Mouse (Mus musculus): Measurements from ENCODE around the gene Slc7a15. TPM values are rescaled to one million over a fixed set of nuclear protein-coding genes. Genes with fewer than 3 reads are reported as not detected.

Slc7a15 gene
- polyA plus RNA-seq, 1 experiment, result 0.06 TPM

DNA sequence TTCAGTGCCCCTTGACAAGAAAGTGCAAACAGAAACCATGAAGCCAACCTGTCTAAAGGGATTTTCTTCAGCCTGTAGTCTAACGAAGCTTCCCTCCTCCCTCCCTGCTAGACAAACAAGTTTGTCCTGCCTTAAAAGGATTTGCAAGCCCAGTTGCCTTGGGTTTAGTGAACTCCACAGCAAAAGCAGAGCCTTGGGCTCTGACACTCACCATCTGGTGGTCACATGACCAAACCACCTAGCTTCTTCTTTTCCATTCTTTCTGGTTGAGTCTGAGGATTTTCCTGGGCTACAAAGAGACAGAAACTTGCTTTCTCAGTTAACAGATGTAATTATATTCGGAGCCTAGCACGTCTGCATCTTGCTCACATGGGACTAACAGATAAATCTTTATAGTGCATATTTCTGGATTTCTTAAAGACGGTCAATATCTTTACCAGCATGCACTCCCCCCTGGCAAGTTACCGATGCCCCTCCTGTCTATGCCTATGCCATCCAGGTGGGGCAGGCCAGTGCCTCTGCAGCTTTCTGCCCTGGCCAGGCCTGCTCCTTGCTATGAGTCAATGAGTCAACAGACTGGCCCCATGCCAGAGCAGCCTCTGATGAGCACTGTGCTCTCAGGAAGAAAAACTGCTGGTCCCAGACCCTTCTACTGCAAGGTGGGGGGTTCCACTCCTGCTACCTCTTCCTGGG lies 110.8 kb downstream of the Slc7a15 start:
- Histone ChIP-seq H3ac (ENCODE audit: control insufficient read depth, insufficient read length) (no peak overlapping the region), H3K79me2 (ENCODE audit: control insufficient read depth, insufficient read depth) (no peaks in the 10 kb centered on the region), H3K4me2 (ENCODE audit: low read depth) (no peak overlapping the region), H3K4me3 (no peak overlapping the region), H3K36me3 (ENCODE audit: control insufficient read depth, insufficient read depth) (no peaks in the 10 kb centered on the region), H3K27me3 (ENCODE audit: control insufficient read depth, insufficient read depth, insufficient read length) (no peaks in the 10 kb centered on the region)
- TF ChIP-seq CEBPB (IDR thresholded peaks at IDR 0.05; ENCODE audit: insufficient read depth, poor library complexity, severe bottlenecking) (no peak), REST (IDR thresholded peaks at IDR 0.05; ENCODE audit: insufficient read depth, insufficient read length) (no peak), POLR2A (IDR thresholded peaks at IDR 0.05; ENCODE audit: insufficient read length, low read depth) (no peak), USF1 (IDR thresholded peaks at IDR 0.05; ENCODE audit: low read depth) (peak; percentile 75), E2F4 (IDR thresholded peaks at IDR 0.05; ENCODE audit: insufficient read depth) (no peak)

DNA sequence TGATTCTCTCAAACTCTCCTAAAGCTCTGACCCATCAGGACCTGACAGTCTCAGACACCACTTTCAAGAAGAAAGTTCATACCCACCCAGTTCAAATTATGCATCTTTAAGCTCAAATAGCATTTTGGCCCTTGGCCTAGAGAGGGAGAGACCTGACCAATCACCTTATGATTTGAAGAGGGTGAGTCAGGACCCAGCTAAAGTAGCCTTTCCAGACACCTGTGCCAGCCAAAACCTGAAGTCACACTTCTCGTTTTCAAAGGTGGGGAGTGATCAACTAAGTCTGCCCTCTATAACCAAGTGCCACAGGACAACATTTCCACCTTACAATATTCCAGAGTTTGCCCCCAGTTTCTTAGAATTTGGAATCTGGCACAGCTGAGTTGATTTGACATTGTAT lies 111.6 kb downstream of the Slc7a15 start:
- Histone ChIP-seq H3K4me3 (no peak overlapping the region), H3K36me3 (ENCODE audit: control insufficient read depth, insufficient read depth) (no peaks in the 10 kb centered on the region), H3K79me2 (ENCODE audit: control insufficient read depth, insufficient read depth) (no peaks in the 10 kb centered on the region), H3K4me2 (ENCODE audit: low read depth) (no peak overlapping the region), H3K27me3 (ENCODE audit: control insufficient read depth, insufficient read depth, insufficient read length) (no peaks in the 10 kb centered on the region), H3ac (ENCODE audit: control insufficient read depth, insufficient read length) (no peak overlapping the region)
- no peak for TF ChIP-seq CEBPB (IDR thresholded peaks at IDR 0.05; ENCODE audit: insufficient read depth, poor library complexity, severe bottlenecking)
- no peak for TF ChIP-seq MYOD1 (IDR thresholded peaks at IDR 0.05; ENCODE audit: control insufficient read depth in 1 of 3, insufficient read length in 2 of 3, low read depth in 2 of 3)
- no peak for TF ChIP-seq E2F4 (IDR thresholded peaks at IDR 0.05; ENCODE audit: insufficient read depth)
- no peak for TF ChIP-seq SRF (IDR thresholded peaks at IDR 0.05; ENCODE audit: control insufficient read depth, insufficient read length, low read depth)
- no peak for TF ChIP-seq MYOG (IDR thresholded peaks at IDR 0.05; ENCODE audit: control insufficient read depth in 1 of 3, insufficient read depth in 1 of 3, insufficient read length in 2 of 3, low read depth in 2 of 3)
- TF ChIP-seq USF1 (IDR thresholded peaks at IDR 0.05; ENCODE audit: low read depth), result no peak
- no peak for TF ChIP-seq POLR2A (IDR thresholded peaks at IDR 0.05; ENCODE audit: insufficient read length, low read depth)
- TF ChIP-seq POLR2AphosphoS2 (IDR thresholded peaks at IDR 0.05; ENCODE audit: insufficient read length, low read depth), result no peak
- no peak for TF ChIP-seq MAX (IDR thresholded peaks at IDR 0.05; ENCODE audit: low read depth)
- TF ChIP-seq TCF3 (IDR thresholded peaks at IDR 0.05; ENCODE audit: insufficient read length, low read depth), result no peak
- no peak for TF ChIP-seq TCF12 (IDR thresholded peaks at IDR 0.05; ENCODE audit: insufficient read depth, poor library complexity, severe bottlenecking)
- TF ChIP-seq REST (IDR thresholded peaks at IDR 0.05; ENCODE audit: insufficient read depth, insufficient read length), result no peak

DNA sequence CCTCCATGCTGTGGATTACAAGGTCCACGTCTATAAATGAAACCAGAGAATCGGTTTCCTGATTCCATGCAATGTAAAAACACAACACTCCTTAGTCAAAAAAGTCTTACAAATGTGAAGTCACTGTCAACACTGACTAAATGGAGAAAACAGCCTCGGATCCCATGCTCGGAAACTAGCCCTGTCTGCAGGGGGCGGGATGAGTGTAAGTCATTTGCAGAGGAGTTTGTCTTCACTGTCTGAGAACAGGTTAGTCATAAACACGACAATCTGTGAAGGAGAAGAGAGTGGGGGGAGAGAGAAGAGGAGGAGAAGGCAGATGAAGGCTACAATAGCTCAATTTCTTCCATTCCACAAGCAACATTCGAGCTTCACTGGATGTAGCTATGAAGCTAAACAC lies 113.6 kb downstream of the Slc7a15 start:
- no peak overlapping the region for H3ac ChIP-seq (ENCODE audit: control insufficient read depth, insufficient read length)
- H3K27me3 ChIP-seq (ENCODE audit: control insufficient read depth, insufficient read depth, insufficient read length), result no peaks in the 10 kb centered on the region
- H3K4me2 ChIP-seq (ENCODE audit: low read depth), result no peak overlapping the region
- H3K4me3 ChIP-seq, result no peak overlapping the region
- no peaks in the 10 kb centered on the region for H3K79me2 ChIP-seq (ENCODE audit: control insufficient read depth, insufficient read depth)
- no peaks in the 10 kb centered on the region for H3K36me3 ChIP-seq (ENCODE audit: control insufficient read depth, insufficient read depth)
- no peak for TF ChIP-seq POLR2AphosphoS2 (IDR thresholded peaks at IDR 0.05; ENCODE audit: insufficient read length, low read depth)

DNA sequence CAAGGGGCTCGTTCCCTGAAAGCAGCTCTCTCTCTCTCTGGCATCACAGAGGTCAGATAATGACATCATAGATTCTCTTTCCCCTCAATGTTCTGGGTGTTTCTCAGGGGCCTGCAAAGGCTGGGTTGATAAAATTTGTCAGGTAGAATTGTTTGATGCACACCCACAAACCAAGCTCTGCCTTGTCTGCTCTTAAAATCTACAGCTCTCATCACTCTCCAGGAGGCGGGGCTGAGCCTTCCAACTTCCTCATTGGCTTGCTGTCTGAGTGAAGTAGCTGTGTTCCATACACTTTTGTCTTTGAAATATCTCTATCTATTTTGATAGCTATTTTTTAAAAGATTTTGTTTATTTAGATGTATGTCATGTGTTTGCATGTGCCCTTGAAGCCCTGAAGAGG lies 116.7 kb downstream of the Slc7a15 start:
- TF ChIP-seq USF1 (IDR thresholded peaks at IDR 0.05; ENCODE audit: low read depth), result no peak
- no peak for TF ChIP-seq TCF3 (IDR thresholded peaks at IDR 0.05; ENCODE audit: insufficient read length, low read depth)
- TF ChIP-seq TCF12 (IDR thresholded peaks at IDR 0.05; ENCODE audit: insufficient read depth, poor library complexity, severe bottlenecking), result no peak
- TF ChIP-seq POLR2AphosphoS2 (IDR thresholded peaks at IDR 0.05; ENCODE audit: insufficient read length, low read depth), result no peak
- TF ChIP-seq MAX (IDR thresholded peaks at IDR 0.05; ENCODE audit: low read depth), result no peak
- no peak for TF ChIP-seq MYOG (IDR thresholded peaks at IDR 0.05; ENCODE audit: control insufficient read depth in 1 of 3, insufficient read depth in 1 of 3, insufficient read length in 2 of 3, low read depth in 2 of 3)
- TF ChIP-seq POLR2A (IDR thresholded peaks at IDR 0.05; ENCODE audit: insufficient read length, low read depth), result no peak
- TF ChIP-seq CEBPB (IDR thresholded peaks at IDR 0.05; ENCODE audit: insufficient read depth, poor library complexity, severe bottlenecking), result no peak
- TF ChIP-seq E2F4 (IDR thresholded peaks at IDR 0.05; ENCODE audit: insufficient read depth), result no peak
- no peak for TF ChIP-seq SRF (IDR thresholded peaks at IDR 0.05; ENCODE audit: control insufficient read depth, insufficient read length, low read depth)
- TF ChIP-seq REST (IDR thresholded peaks at IDR 0.05; ENCODE audit: insufficient read depth, insufficient read length), result no peak
- no peak for TF ChIP-seq MYOD1 (IDR thresholded peaks at IDR 0.05; ENCODE audit: control insufficient read depth in 1 of 3, insufficient read length in 2 of 3, low read depth in 2 of 3)
- Histone ChIP-seq H3K27me3 (ENCODE audit: control insufficient read depth, insufficient read depth, insufficient read length) (no peaks in the 10 kb centered on the region), H3K79me2 (ENCODE audit: control insufficient read depth, insufficient read depth) (no peaks in the 10 kb centered on the region), H3ac (ENCODE audit: control insufficient read depth, insufficient read length) (no peak overlapping the region), H3K36me3 (ENCODE audit: control insufficient read depth, insufficient read depth) (no peaks in the 10 kb centered on the region), H3K4me2 (ENCODE audit: low read depth) (no peak overlapping the region), H3K4me3 (no peak overlapping the region)

Other genes starting within 250 kb of the Slc7a15 start
- gene Rhob, start 99.1 kb downstream of the Slc7a15 start, polyA plus RNA-seq (2012; fragmentation: generic; extraction: Trizol), result 415 TPM
- gene Pum2, start 75.1 kb upstream of the Slc7a15 start, polyA plus RNA-seq (2012; fragmentation: generic; extraction: Trizol), result 17.8 TPM
- 156 TPM for gene Sdc1, start 172.3 kb upstream of the Slc7a15 start, polyA plus RNA-seq (2012; fragmentation: generic; extraction: Trizol)

Measured in myocyte (in vitro differentiated cells).